Mouse (Mus musculus): ENCODE results near the gene Fads1. TPM values are rescaled to one million over a fixed set of nuclear protein-coding genes. Genes with fewer than 3 reads are reported as not detected.

Gene Fads1
- total RNA-seq, 4 experiments from 2014 or later, result 923 to 1,535 (median 1,260) TPM

DNA sequence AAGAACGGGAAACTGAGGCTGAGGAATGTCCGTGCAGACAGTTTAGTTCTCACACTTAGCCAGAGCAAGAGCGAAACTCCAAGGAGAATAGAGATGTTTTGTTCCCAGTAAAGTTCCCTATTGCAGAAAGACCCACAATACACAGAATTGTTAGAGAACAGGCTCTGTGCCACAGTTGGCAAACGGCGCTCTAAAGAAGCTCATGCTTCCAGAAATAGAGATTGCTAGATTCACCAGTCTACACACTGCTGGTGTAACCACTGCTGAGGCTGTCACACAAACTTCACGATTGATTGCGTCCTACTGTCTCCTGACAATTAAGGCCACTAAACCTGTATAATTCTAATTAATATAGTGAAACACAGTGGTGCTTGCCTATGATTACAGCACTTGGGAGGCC, 1.5 kb upstream of the Fads1 start:
- DNase-seq, result no peak

DNA sequence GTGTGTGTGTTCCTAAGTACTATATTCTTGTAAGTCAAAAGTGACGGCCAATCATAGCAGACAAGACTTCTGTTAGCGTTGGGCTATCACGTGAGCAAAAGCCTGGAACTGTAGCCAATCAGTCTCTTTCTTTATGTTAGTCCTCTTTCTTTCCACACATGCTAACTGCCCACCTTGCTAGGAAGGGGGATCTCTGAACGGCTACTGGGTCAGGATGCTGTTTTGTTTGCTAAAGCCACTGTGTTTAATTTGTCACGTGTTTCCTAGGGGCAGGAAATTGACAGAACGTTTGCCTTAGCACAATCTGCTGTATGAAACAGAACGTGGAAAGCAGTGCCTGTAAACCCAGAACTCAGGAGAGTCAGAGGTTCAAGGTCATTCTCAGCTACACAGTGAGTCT, 546 bp upstream of the Fads1 start:
- no peak for DNase-seq

DNA sequence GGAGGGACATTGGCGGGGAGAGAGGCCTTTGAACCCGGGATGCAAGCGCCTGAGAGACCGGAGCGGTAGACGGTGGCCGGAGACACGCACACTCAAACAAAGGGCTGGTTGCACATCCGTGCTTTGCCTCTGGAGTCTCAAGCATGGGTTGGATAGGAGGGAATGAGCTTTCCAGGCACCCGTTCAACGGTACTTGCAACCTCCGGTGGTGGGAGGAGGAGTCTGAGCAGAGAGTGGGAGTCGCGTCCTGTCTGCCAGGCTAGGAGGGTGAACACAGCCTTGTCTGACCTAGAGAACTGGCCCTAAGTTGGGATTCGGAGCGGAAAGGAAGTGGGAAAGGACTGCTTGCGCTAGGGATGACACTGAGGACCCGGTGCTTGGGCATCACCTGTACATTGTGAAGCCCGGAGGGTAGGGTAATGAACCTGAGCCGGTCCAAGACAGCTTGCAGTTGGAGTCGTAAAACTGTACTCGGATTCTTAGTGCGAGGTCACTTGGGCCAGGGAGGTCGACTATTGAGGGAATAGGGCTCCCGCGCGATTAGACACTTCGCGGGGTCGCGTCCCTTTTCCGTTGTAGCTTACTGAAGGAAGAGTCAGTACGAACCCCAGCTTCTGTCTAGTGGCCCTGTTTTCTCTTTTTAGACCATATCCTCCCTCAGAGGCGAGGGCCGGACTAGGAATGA, 753 bp downstream of the Fads1 start:
- DNase-seq, result peak; percentile 73

DNA sequence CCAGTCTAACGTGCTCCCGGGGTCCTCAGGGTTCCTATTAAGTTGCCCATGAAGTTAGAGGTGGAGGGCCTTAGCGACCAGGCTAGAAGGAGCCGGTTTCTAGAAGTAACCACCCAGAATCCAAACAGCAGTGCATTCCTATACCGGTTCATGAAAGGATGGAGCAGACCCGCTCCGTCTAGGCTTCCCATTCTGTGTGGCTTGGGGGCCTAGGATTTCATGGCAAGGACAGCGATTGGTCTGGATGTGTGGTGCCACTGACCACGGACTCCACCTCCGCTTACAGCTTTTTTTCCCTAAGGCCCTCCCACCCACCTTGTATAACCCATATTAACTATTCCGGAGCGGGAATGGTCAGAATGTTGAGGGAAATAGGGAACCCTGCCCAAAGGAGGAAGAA, 1.4 kb downstream of the Fads1 start:
- peak; percentile 55 for DNase-seq

DNA sequence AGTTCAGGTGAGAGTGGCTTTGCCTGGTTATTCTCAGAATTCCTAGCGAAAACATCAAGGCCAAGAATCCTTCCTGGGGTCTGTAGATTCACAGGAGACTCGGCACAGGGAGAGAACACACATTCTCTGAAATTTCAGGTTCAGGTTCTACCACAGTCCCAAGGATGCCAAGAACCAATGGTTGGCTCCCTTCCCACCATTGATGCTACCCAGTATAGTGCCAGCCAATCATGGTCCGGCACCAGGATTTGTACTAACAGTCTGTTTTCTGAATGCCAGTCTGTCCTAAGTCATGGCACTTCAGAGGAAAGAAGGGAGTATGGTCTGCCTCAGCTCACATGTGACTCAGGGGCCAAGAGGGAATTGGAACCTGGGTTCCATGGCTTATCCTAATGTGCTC, 3.2 kb downstream of the Fads1 start:
- DNase-seq, result no peak

DNA sequence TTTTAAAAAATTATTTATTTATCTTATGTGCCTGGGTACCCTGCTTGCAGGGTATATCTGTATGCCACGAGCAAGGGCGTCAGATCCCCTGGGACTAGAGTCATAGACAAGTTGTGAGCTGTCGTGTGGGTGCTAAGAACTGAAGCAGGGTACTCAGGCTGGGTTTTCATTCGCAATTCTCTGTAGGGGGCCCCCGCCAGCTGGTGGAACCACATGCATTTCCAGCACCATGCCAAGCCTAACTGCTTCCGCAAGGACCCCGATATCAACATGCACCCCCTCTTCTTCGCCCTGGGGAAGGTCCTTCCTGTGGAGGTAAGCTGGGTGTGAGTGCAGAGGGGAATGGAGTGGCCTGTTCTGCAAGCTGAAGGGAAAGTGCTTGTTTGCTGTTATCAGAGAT, 3.9 kb downstream of the Fads1 start:
- no peak for DNase-seq

DNA sequence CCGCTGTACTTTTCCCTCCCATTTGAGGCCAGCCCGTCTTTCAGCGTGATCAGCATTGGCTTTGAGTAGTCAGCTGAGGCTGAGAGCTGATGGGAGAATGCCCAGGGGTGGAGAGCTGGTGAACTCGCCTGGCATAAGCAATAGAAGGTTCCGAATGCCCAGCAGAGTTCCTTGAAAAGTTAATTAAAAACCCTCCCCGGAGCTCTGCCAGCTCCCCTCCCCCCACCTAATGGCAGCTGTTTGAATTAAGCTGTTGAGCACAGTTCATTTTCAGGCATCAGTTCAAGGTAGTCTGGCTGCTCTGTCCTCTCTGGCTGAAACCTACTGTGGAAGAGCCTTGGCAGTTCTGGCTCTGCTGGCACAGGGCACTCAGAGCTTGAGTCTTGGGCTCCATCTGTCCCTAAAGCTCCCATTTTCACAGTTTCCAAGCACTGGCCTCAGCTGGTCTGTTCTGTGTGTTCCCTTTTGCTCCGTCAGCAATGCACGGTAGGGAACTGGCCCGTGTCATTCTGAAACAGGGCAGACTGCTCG, 5.7 kb downstream of the Fads1 start:
- peak; percentile 72 for DNase-seq

DNA sequence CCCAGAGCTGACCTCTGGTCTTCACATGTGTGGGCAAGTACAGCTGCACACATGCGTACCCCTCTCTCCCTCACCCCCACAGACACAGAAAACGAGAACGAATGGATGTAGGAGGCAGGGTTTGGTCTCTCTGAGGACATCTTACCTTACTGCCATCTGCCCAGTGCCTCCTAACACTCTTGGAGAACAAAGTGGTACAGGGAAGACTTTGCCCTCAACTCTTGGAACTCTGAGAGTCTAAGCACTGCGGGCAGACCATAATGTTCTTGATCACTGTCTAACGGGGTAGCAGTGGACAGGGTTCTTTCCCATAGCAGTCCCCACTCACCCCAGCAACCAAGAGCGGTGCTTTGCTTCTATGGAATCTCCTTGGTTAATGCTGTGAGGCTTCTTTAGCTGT, 6.3 kb downstream of the Fads1 start:
- DNase-seq, result no peak

DNA sequence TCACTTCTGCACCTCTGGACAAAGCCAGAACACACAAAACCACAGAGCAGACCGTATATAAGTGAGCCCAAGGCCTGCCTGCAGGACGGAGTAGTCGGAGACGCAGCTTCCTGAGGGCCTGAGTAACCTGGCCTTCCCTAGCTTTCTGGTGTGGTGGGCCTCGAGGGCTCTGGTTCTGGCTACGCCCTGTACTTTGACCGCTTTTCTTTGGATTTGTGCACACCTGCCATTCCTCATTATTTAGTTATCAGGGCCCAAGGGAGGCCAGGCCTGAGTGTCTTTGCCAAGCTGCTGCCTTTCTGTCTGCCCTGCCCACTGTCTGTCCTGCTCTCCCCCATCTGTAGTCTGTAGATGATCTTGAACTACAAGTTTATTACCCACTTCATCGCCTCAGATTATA, 7.3 kb downstream of the Fads1 start:
- no peak for DNase-seq

DNA sequence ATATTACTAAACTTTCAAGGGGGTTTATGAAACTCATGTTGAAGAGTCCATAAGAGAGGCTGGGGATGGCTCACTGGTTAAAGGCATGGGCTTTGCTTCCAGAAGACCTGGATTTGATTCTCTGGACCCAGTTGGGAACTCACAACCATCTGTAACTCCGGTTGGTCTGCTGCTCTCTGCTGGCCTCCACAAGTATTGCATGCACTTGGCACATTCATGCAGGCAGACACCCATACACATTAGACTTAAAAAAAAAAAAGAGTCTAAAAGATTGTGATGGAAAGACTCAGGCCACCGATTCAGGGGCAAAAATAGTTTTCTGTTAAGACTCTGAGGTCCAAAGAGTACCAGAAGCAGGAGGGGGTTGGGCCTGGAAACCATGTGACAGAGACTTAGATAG, 8.1 kb downstream of the Fads1 start:
- DNase-seq, result peak; percentile 67

DNA sequence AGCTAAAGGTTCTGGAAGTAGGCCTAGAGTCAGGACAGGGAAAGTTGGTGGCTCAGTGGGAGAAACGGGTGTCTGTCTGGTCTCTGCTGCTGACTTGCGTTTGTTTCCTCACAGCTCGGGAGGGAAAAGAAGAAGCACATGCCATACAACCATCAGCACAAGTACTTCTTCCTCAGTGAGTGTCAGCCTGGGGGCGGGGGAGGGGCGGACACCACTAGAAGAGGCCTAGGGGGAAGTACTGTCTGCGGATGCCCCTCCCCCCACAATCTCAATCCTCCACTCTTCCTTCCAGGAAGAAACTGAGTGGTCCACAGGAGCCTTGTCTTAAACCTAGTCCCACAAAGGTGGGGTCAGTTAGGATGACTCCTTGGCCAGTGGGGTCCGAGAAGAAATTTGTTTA, 8.6 kb downstream of the Fads1 start:
- DNase-seq, result no peak

DNA sequence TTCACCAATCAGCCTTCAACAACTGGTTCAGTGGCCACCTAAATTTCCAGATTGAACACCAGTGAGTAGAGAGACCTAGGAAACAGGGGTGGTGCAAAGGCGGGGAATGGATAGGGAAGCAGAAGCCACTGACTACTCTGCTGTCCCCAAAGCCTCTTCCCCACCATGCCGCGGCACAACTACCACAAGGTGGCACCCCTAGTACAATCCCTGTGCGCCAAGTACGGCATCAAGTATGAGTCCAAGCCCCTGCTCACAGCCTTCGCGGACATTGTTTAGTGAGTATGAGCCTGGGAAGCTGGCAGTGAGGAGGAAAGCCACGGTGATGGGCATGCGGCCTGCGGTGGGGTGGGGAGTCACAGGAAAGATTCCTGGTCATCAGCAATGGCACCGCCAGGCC, 11.6 kb downstream of the Fads1 start:
- DNase-seq, result no peak

DNA sequence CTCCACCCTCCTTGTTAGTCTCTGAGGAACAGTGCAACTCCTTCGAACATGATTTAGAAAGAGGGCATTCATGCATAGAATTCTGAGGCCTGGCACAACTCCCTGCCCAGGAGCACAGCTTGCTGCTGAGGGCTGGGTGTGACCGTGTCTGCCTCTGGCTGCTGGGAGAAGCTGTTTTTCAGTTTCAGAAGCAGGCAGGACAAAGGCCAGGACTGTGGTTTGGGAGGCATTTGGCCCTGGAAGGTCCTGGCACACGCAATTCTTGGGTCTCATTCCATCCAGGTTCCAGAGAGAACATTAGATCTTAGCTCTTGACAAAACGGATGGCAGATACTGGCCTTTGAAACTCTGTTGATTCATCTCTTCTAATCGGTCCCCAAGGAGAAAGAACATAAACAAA, 12.6 kb downstream of the Fads1 start:
- DNase-seq, result peak; percentile 68

DNA sequence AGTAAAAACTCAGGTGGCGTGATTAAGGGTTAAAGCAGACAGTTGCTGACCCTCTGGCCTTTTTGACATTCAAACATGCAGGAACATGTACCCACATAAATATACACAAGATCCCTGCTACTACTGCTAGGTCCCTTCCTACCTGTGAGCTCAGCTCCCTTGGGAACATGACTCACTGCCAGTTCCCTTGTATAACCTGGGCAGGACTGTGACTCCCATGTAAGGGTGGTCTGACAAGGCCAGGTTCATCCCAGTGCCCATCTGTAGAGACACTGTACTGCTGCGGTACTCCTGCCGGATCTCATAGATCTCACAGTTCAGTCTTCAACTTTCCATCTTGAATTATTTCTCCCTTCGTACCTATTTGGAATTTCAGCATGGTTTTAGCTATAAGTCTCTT, 14.4 kb downstream of the Fads1 start:
- no peak for DNase-seq

DNA sequence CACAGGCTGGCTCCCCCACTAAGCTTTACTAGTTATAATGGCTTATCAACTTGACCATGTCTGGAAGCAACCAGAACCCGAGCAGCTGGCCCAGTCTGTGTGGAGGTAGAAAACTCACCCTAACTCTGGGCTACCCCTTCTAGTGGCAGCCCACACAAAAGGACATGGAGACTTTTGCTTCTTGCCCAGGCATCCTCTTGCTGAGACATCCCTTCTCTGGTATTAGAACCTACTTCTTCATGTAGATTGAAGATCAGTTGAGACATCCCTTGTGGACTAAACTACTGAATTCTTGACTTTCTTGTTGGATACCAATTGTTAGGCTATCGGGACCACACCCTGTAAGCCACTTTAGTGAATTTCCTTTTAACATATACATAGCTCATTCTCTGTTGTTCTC, 15.6 kb downstream of the Fads1 start:
- DNase-seq, result no peak

DNA sequence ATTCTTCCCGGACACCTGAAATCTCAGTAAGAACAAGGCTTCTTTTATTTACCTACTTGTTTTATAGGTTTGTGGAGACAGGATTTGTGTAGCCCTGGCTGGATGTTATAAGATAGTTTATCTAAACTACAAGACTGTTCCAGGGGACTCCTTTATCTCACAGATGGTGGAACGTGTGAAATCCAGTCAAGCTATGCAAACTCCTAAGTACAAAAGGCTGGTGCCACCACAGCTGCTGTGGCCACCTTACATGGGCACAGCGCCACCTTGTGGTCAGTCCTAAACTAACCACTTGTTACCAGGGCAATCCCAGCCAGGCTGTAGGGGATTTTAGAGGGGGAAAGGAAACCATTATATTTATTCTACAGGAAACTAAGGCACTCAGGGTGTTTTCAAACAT, 16.0 kb downstream of the Fads1 start:
- peak; percentile 68 for DNase-seq

DNA sequence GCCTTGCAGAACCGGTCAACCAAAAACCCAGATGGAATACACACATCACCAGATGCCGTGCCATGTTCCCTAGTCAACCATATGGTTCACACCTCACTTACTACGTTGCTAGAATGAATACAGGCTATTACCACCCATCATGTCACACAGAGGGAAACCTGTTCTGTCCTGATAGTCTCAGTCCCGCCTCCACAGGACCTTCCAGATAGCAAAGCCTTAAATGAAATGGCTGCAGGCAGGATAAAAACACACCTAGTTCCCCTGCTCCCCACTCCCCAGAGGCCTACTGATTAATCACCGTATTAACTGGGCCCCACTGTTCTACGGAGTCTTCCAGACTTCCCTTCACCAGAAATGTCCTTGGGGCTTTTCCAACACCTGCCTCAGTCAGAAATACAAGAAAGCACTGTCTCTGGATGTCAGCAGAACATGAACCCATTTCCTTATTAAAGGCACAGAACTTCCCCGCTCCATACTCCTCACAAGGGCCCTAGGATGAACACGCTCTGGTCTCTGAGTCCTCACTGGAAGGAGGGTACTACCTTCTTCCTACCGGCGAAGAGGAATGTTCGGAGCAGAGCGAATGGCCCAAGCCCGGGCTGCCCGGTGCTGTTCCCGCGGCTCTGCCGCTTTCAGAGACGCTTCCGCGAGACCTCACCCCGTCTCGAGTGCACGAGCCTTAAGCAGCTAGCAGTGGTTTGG, 20.6 kb downstream of the Fads1 start:
- no peak for DNase-seq

DNA sequence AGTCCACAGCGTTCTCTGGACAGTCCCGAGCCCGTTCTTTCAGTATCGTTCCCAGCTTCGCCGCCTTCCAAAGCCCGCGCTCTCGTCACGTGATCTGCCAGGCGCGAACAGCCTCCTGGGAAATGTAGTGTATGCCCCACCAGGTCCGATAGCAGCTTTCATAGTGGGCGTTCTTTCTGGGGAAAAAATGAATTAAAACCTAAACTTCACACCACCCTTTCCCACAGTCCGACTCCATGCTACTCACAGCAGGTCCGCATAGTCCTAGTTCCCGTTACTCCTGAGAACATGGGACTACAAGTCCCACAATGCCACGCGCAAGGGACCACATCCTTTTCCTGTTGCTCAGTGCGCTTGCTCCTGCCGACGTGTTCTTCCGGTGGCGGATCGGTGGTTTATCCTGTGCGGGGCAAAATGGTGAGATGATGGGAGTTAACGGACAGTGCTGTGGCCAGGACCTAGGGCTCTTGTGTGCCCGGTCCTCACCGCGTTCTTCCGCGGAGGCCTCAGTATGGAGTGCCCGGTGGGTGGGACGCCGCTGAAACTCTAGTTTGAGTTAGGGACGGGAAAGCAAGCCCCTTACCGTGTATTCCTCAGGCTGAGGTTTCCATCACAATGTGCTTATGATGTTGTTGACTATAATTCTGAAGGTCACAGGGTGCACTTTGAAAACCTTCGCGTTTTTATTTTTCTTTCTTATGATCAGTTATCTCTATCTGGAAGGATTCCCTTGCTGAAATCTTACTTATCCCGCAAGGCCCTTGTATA, 21.3 kb downstream of the Fads1 start, which contains the start of the genes Tmem258 and Fen1:
TSS of gene Tmem258 (plus strand) at position 167 of the 768 bp plus-strand sequence.
TSS of gene Fen1 (minus strand) at position 322 of the 768 bp plus-strand sequence.
- DNase-seq, result peak; percentile 87

DNA sequence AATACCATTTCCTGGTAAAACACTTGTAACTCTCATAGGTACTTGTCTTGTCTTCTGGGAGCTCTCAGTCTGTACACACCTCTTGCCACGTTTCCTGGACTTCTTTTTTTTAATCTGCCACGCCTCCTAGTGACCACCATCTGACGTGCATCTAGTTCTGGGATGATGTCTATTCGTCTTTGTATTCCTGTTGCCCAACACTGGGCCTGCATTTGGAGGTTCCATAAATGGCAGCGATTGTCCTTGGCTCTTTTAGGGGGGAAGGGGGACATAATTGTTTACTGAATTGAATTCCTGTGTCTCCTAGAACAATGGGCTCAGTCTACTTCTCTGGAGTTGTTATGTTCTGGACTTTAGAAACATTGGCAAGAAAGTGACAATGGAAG, 21.9 kb downstream of the Fads1 start:
- peak; percentile 60 for DNase-seq

DNA sequence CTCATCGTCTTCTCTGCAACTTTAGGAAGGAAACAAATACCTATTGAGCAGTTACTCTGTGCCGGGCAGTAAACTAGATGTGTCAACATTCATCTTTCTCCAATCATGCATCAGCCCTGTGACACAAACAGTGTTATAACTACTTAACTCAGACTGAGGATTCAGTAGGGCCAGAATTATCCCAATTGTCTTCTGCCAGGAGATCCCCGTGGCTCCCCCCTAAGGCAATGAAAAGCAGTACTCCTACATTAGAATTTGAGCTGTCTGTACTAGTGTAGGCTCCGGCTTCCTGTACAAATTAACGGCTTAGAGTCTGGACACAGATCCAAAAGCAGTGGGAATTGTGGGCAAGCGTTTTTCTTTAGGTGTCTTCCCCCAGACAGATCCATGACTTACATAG, 22.4 kb downstream of the Fads1 start:
- DNase-seq, result no peak

DNA sequence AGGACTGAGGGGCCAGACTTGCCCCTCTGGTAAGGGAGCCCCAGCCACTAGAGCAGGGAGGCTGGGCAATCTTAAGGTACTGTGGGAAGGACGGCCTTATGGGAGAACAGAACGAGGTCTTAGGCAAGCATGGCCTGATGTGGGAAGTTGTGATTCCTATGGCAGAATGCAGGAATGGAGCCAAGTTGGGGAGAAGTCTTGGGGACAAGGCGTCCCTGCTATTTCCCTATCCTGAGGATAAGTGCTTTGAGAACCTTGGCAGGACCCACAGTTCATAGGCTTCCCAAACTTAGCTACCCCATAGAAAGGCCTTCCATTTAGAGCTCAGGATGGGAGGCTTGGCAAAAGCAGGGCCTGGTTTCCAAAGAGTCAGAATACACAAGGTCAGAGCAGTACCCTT, 26.2 kb downstream of the Fads1 start:
- no peak for DNase-seq

DNA sequence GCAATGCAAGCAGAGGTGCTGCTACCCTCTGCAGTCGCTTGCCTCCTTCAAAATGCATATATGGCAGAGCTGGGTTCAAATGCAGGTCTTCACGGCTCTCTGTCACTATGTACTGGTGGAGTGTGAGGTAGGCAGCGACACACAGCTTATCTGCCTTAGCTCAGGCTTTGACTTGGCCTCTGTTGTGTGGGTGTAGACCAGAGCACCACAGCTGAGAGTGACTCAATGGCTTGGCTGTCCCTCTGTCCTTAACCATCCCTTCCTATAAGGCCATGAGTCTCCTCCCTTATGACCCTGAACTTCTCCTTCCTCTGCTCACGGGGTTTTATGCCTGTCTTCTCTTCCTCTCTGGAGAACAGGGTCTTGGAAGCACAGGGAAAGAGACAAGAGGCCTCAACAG, 28.2 kb downstream of the Fads1 start:
- no peak for DNase-seq

DNA sequence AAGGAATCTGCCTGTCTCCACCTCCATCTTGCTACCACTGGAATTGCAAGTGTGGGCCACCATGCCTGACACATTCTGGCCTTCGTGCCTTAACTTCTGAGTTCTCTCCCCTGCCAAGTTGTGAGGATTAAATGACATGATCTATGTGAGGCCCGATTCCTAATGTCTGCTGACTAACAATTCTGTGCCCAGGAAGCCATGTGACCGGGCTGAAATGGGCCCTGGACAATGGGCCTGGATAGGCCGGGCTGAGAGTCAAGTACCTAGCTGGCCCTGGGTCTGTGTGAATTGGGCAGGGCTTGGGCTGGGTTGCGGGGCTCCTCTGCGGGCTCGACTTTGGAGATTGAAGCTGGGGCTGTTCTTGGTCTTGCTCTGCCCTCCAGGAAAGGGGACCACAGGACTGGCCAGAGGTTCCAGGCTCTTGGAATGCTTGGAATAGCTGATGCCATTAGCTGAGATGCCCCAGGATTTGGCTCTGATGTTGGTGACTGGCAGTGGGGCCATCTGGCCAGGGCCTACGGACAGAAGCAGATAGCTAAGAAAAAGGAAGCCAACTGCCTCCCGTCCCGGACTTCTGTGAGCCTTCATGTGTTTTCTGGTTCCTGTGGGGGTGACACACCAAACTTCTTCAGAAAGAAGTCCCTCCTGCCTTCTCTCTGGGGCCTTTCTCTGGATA, 31.2 kb downstream of the Fads1 start:
- DNase-seq, result no peak

Data from adrenal gland, adult 8-10 months (tissue).